ENCODE assay signal across 8 mouse cellular contexts in genomic region chr4:141723673-141724068, GRCm38 (mm10). TPM values are rescaled to one million over a fixed set of nuclear protein-coding genes. Genes with fewer than 3 reads are reported as not detected.
DNase-seq lines count a peak whose midpoint lies in the region; ATAC-seq and TF ChIP-seq lines count a peak whose summit lies in the region.

No protein-coding gene starts in this region.

- WGBS in heart, postnatal 0 days = 6% methylated on average over 13 of the region's 13 CpGs
- WGBS in forebrain, embryonic 10.5 days = 14% methylated on average over 13 of the region's 13 CpGs
- whole genome bisulfite sequencing in liver, embryonic 13.5 days (ENCODE audit: insufficient replicate concordance) = 12% methylated on average over 13 of the region's 13 CpGs

- H3K36me3 ChIP-seq in heart, postnatal 0 days (replicated peaks; ENCODE audit: control insufficient read depth, insufficient read depth, low read length) = 0 out of 2 replicates have a peak, but pooled peaks cover 5% of the 10 kb centered on the region
- H3K36me3 ChIP-seq in ES-Bruce4 (ENCODE audit: control insufficient read depth, insufficient read depth, low read length, poor library complexity, severe bottlenecking) = peaks cover 5% of the 10 kb centered on the region
- H3K36me3 ChIP-seq in forebrain, embryonic 10.5 days (replicated peaks) = peaks cover 21% of the 10 kb centered on the region
- peaks cover 23% of the 10 kb centered on the region for H3K36me3 ChIP-seq in liver, embryonic 13.5 days

- peak; percentile 40; the same call in 1 of the 2 replicates for ATAC-seq in heart, postnatal 0 days (ENCODE audit: insufficient read depth, low read depth)
- ATAC-seq in liver, embryonic 13.5 days (ENCODE audit: low read depth) = peak; percentile 44
- ATAC-seq in activated CD4-positive, CD25-positive, alpha-beta regulatory T cell, adult 4 months = no peak

- peaks cover 29% of the 10 kb centered on the region for H3K4me1 ChIP-seq in heart, postnatal 0 days (ENCODE audit: control insufficient read depth, insufficient read depth)
- H3K4me1 ChIP-seq in ES-Bruce4 (ENCODE audit: control insufficient read depth, insufficient read depth, low read length) = no peaks in the 10 kb centered on the region
- peaks cover 28% of the 10 kb centered on the region for H3K4me1 ChIP-seq in forebrain, embryonic 10.5 days
- peaks cover 70% of the 10 kb centered on the region for H3K4me1 ChIP-seq in liver, embryonic 13.5 days (replicated peaks)

- TF ChIP-seq EP300 in heart, postnatal 0 days (IDR thresholded peaks at IDR 0.05; ENCODE audit: low read depth) = no peak
- TF ChIP-seq EP300 in ES-Bruce4 (IDR thresholded peaks at IDR 0.05; ENCODE audit: insufficient read depth, low read depth, low read length) = no peak

- no peak for TF ChIP-seq CTCF in heart, postnatal 0 days (IDR thresholded peaks at IDR 0.05; ENCODE audit: low read depth)
- TF ChIP-seq CTCF in ES-Bruce4 (IDR thresholded peaks at IDR 0.05; ENCODE audit: low read depth, low read length) = no peak

- 0 out of 2 replicates have a peak overlapping the region, but pooled peaks have one; percentile 39 for H3K27ac ChIP-seq in heart, postnatal 0 days (ENCODE audit: low read depth)
- no peak overlapping the region for H3K27ac ChIP-seq in ES-Bruce4 (ENCODE audit: insufficient read depth, low read length)
- H3K27ac ChIP-seq in forebrain, embryonic 10.5 days = peak overlapping the region; percentile 96
- peak overlapping the region; percentile 97 for H3K27ac ChIP-seq in liver, embryonic 13.5 days

- H3K4me2 ChIP-seq in heart, postnatal 0 days (ENCODE audit: low read depth, low read length) = peak overlapping the region; percentile 83
- H3K4me2 ChIP-seq in liver, embryonic 13.5 days = peak overlapping the region; percentile 92

- intact Hi-C loops in heart, postnatal 10 days (cut with DNase I) = loop anchor here (2.0 kb wide), 1 partner anchor 67 kb away; the partner anchor contains the start of gene Dnajc16

- H3K27me3 ChIP-seq in heart, postnatal 0 days (ENCODE audit: control insufficient read depth, insufficient read depth, low read length) = no peaks in the 10 kb centered on the region
- H3K27me3 ChIP-seq in ES-Bruce4 (ENCODE audit: control insufficient read depth, insufficient read depth, low read length, poor library complexity, severe bottlenecking) = no peaks in the 10 kb centered on the region
- no peaks in the 10 kb centered on the region for H3K27me3 ChIP-seq in forebrain, embryonic 10.5 days (ENCODE audit: poor library complexity, severe bottlenecking)
- H3K27me3 ChIP-seq in liver, embryonic 13.5 days = no peaks in the 10 kb centered on the region

- no peak for TF ChIP-seq POLR2A in ES-Bruce4 (IDR thresholded peaks at IDR 0.05; ENCODE audit: insufficient read depth, low read length)

- H3K9me3 ChIP-seq in heart, postnatal 0 days (replicated peaks; ENCODE audit: control insufficient read depth, low read length) = no peaks in the 10 kb centered on the region
- no peaks in the 10 kb centered on the region for H3K9me3 ChIP-seq in ES-Bruce4 (replicated peaks; ENCODE audit: control insufficient read depth, insufficient read depth, low read length, poor library complexity, severe bottlenecking)
- H3K9me3 ChIP-seq in forebrain, embryonic 10.5 days = no peaks in the 10 kb centered on the region
- H3K9me3 ChIP-seq in liver, embryonic 13.5 days (replicated peaks) = peaks cover 4% of the 10 kb centered on the region; the same call in 1 of the 2 replicates

- H3K9ac ChIP-seq in heart, postnatal 0 days (replicated peaks; ENCODE audit: low read depth, low read length) = peak overlapping the region; percentile 80
- H3K9ac ChIP-seq in ES-Bruce4 (ENCODE audit: low read depth, poor library complexity, severe bottlenecking) = peak overlapping the region; percentile 87
- peak overlapping the region; percentile 99 for H3K9ac ChIP-seq in liver, embryonic 13.5 days

- DNase-seq in heart, postnatal 0 days (ENCODE audit: low spot score) = no peak
- DNase-seq in heart, postnatal 10 days = no peak
- DNase-seq in forebrain, embryonic 10.5 days (ENCODE audit: extremely low spot score, low spot score) = no peak
- DNase-seq in liver, embryonic 13.5 days = no peak
- DNase-seq in urinary bladder, postnatal 36 days (ENCODE audit: low spot score in 2 of 2) = no peak
- no peak for DNase-seq in yolk sac, embryonic 10.5 days (ENCODE audit: low spot score)

- peak overlapping the region; percentile 82 for H3K4me3 ChIP-seq in heart, postnatal 0 days (ENCODE audit: low read depth, low read length)
- peak overlapping the region; percentile 73 for H3K4me3 ChIP-seq in ES-Bruce4 (ENCODE audit: low read depth, low read length)
- peak overlapping the region; percentile 100 for H3K4me3 ChIP-seq in forebrain, embryonic 10.5 days
- H3K4me3 ChIP-seq in liver, embryonic 13.5 days (replicated peaks) = peak overlapping the region; percentile 99

RNA-seq across cellular contexts. Expression of gene Ddi2, which starts 0.5 kb away (rescaled TPM):
- 28.2 and 32.8 TPM in 2 replicates for total RNA-seq in heart, postnatal 0 days (2014; rRNA removed; ENCODE audit: low replicate concordance)
- polyA plus RNA-seq in heart, postnatal 0 days (2015; fragmentation: Nextera tagmentation; extraction: Ambion mirVana) = 10.9 and 11.5 TPM in 2 replicates
- total RNA-seq in heart, postnatal 10 days (2021) = 10 to 100 TPM; 38.5 to 41.1 TPM
- 46.0 and 50.3 TPM in 2 replicates for polyA plus RNA-seq in ES-Bruce4 (2011; ENCODE audit: insufficient read depth, insufficient read length, low read depth, missing spikeins)
- polyA plus RNA-seq in forebrain, embryonic 10.5 days (2016; fragmentation: Nextera tagmentation; extraction: Ambion mirVana) = 27.3 and 27.4 TPM in 2 replicates
- polyA plus RNA-seq in liver, embryonic 13.5 days (2015; fragmentation: Nextera tagmentation; extraction: Ambion mirVana) = 15.0 and 19.1 TPM in 2 replicates
- 10 to 100 TPM; 14.1 to 15.6 TPM for polyA plus RNA-seq in activated CD4-positive, CD25-positive, alpha-beta regulatory T cell, adult 4 months (2017; shearing (Covaris generic))

RNA-seq across cellular contexts. Expression of gene Agmat, which starts 22.8 kb away (rescaled TPM):
- total RNA-seq in heart, postnatal 0 days (2014; rRNA removed; ENCODE audit: low replicate concordance) = 1.5 TPM in 1 of 2 replicates, not detected in the other
- 0.82 and 1.1 TPM in 2 replicates for polyA plus RNA-seq in heart, postnatal 0 days (2015; fragmentation: Nextera tagmentation; extraction: Ambion mirVana)
- total RNA-seq in heart, postnatal 10 days (2021) = under 1 TPM; 0.48 to 0.79 TPM
- polyA plus RNA-seq in ES-Bruce4 (2011; ENCODE audit: insufficient read depth, insufficient read length, low read depth, missing spikeins) = not detected in 2 replicates
- not detected in 2 replicates for polyA plus RNA-seq in forebrain, embryonic 10.5 days (2016; fragmentation: Nextera tagmentation; extraction: Ambion mirVana)
- polyA plus RNA-seq in liver, embryonic 13.5 days (2015; fragmentation: Nextera tagmentation; extraction: Ambion mirVana) = 18.4 and 18.5 TPM in 2 replicates
- not detected for polyA plus RNA-seq in activated CD4-positive, CD25-positive, alpha-beta regulatory T cell, adult 4 months (2017; shearing (Covaris generic))

RNA-seq across cellular contexts. Expression of gene Rsc1a1, which starts 38.3 kb away (rescaled TPM):
- 2.1 and 11.9 TPM in 2 replicates for total RNA-seq in heart, postnatal 0 days (2014; rRNA removed; ENCODE audit: low replicate concordance)
- polyA plus RNA-seq in heart, postnatal 0 days (2015; fragmentation: Nextera tagmentation; extraction: Ambion mirVana) = not detected in 2 replicates
- 1 to 10 TPM in 1 of 2 experiments, under 1 TPM in 1; 0.19 to 3.1 TPM for total RNA-seq in heart, postnatal 10 days (2021)
- 4.1 TPM in 1 of 2 replicates, not detected in the other for polyA plus RNA-seq in ES-Bruce4 (2011; ENCODE audit: insufficient read depth, insufficient read length, low read depth, missing spikeins)
- polyA plus RNA-seq in forebrain, embryonic 10.5 days (2016; fragmentation: Nextera tagmentation; extraction: Ambion mirVana) = 2.5 and 3.8 TPM in 2 replicates
- polyA plus RNA-seq in liver, embryonic 13.5 days (2015; fragmentation: Nextera tagmentation; extraction: Ambion mirVana) = 0.46 TPM in 1 of 2 replicates, not detected in the other
- polyA plus RNA-seq in activated CD4-positive, CD25-positive, alpha-beta regulatory T cell, adult 4 months (2017; shearing (Covaris generic)) = not detected

RNA-seq across cellular contexts. Expression of gene Plekhm2, which starts 59.0 kb away (rescaled TPM):
- total RNA-seq in heart, postnatal 0 days (2014; rRNA removed; ENCODE audit: low replicate concordance) = 43.3 and 52.9 TPM in 2 replicates
- polyA plus RNA-seq in heart, postnatal 0 days (2015; fragmentation: Nextera tagmentation; extraction: Ambion mirVana) = 5.6 and 7.0 TPM in 2 replicates
- 10 to 100 TPM; 81.0 to 83.1 TPM for total RNA-seq in heart, postnatal 10 days (2021)
- polyA plus RNA-seq in ES-Bruce4 (2011; ENCODE audit: insufficient read depth, insufficient read length, low read depth, missing spikeins) = 11.1 and 15.1 TPM in 2 replicates
- polyA plus RNA-seq in forebrain, embryonic 10.5 days (2016; fragmentation: Nextera tagmentation; extraction: Ambion mirVana) = 4.0 and 4.4 TPM in 2 replicates
- 0.91 and 1.1 TPM in 2 replicates for polyA plus RNA-seq in liver, embryonic 13.5 days (2015; fragmentation: Nextera tagmentation; extraction: Ambion mirVana)
- 1 to 10 TPM; 3.3 to 3.4 TPM for polyA plus RNA-seq in activated CD4-positive, CD25-positive, alpha-beta regulatory T cell, adult 4 months (2017; shearing (Covaris generic))
